Mouse (Mus musculus) heart, adult 2 months (tissue): ENCODE measurements around the gene Ubash3b.

Experiments used
- CTCF ChIP-seq: fragments of 200-600 bp; IDR thresholded peaks from 2 replicates; pipeline ENCODE4 v1.8.1; 2022; ENCODE audit warnings: antibody characterized with exemption, mild to moderate bottlenecking, moderate library complexity
- EP300 ChIP-seq: fragments of 200-500 bp; IDR thresholded peaks from 2 replicates; pipeline ENCODE4 v1.6.1; 2011; ENCODE audit warnings: low read depth, low read length, control low read depth; ENCODE audit not compliant: insufficient read depth
- POLR2A ChIP-seq: fragments of 200-500 bp; IDR thresholded peaks from 2 replicates; pipeline ENCODE4 v1.6.1; 2011; ENCODE audit warnings: mild to moderate bottlenecking, low read depth, low read length, control low read depth; ENCODE audit not compliant: insufficient read depth

GRCm38 (mm10) chr9:41044626-41045025 is 116.9 kb downstream of the Ubash3b start:
- TF ChIP-seq CTCF (peak; percentile 95), POLR2A (no peak), EP300 (peak; percentile 68; the same call in 1 of the 2 replicates)
